Mouse (Mus musculus) neural tube, embryonic 11.5 days (tissue): ENCODE data around the gene Hivep2. TPM values are rescaled to one million over a fixed set of nuclear protein-coding genes. Genes with fewer than 3 reads are reported as not detected.

Experiments used
- ATAC-seq: fragments of 200-750 bp; cut with Nextera tagmentation; 2 replicates; pipeline ENCODE4 v1.8.0; 2017; ENCODE audit warnings: moderate number of reproducible peaks, mild to moderate bottlenecking, moderate TSS enrichment, moderate library complexity; ENCODE audit not compliant: insufficient read depth, low FRiP score, low TSS enrichment
- DNase-seq: peaks from one replicate; pipeline ENCODE4 v3.0.0-alpha.2; 2015; ENCODE audit warnings: low spot score
- H3K27ac ChIP-seq: fragments of 300-500 bp; sonication (generic); 2 replicates; pipeline ENCODE4 v1.5.1; 2014; ENCODE audit warnings: low read depth, mild to moderate bottlenecking, low read length
- H3K27me3 ChIP-seq: fragments of 300-500 bp; sonication (generic); 2 replicates; pipeline ENCODE4 v1.6.1; 2014; ENCODE audit warnings: mild to moderate bottlenecking, low read length, mixed read lengths; ENCODE audit not compliant: control insufficient read depth, insufficient read depth
- H3K36me3 ChIP-seq: fragments of 300-500 bp; sonication (generic); 2 replicates; pipeline ENCODE4 v1.6.1; 2014; ENCODE audit warnings: mild to moderate bottlenecking, low read length, moderate library complexity, mixed read lengths; ENCODE audit not compliant: control insufficient read depth, insufficient read depth
- H3K4me1 ChIP-seq: fragments of 300-500 bp; sonication (generic); 2 replicates; pipeline ENCODE4 v1.6.1; 2014; ENCODE audit warnings: low read length, mixed read lengths; ENCODE audit not compliant: control insufficient read depth, insufficient read depth
- H3K4me2 ChIP-seq: fragments of 300-500 bp; sonication (generic); 2 replicates; pipeline ENCODE4 v1.6.1; 2014; ENCODE audit warnings: low read depth, mild to moderate bottlenecking, moderate library complexity
- H3K4me3 ChIP-seq: fragments of 300-500 bp; sonication (generic); 2 replicates; pipeline ENCODE4 v1.5.1; 2014; ENCODE audit warnings: low read depth, low read length
- H3K9ac ChIP-seq: fragments of 300-500 bp; sonication (generic); 2 replicates; pipeline ENCODE4 v1.6.1; 2014; ENCODE audit warnings: mild to moderate bottlenecking, low read length
- H3K9me3 ChIP-seq: fragments of 300-500 bp; sonication (generic); 2 replicates; pipeline ENCODE4 v1.6.1; 2016; ENCODE audit warnings: low read length; ENCODE audit not compliant: control insufficient read depth
- WGBS: fragments of 180-500 bp; shearing (Covaris S2); extraction: QIAGEN DNeasy Blood & Tissue Kit; methylation state at CpG from one replicate; pipeline ENCODE4 v1.1.7; 2014; 5-methylcytosine and 5-hydroxymethylcytosine counted together
- polyA plus RNA-seq: library from polyadenylated mRNA; unstranded; fragments of >200 nt; fragmentation: Nextera tagmentation; extraction: Ambion mirVana; gene quantifications from 2 replicates; pipeline ENCODE4 v1.2.1, GENCODE M21; 2014

Gene Hivep2
- polyA plus RNA-seq, 1 experiment from 2014 or later: 7.4 TPM

GRCm38 (mm10) chr10:13997336-13997735 lies 31.5 kb downstream of the Hivep2 start:
- DNase-seq (no peak), ATAC-seq (no peak)
- Histone ChIP-seq H3K27me3 (no peaks in the 10 kb centered on the region), H3K9me3 (no peaks in the 10 kb centered on the region), H3K9ac (no peak overlapping the region), H3K27ac (no peak overlapping the region), H3K4me3 (no peak overlapping the region), H3K36me3 (no peaks in the 10 kb centered on the region), H3K4me2 (no peak overlapping the region), H3K4me1 (no peaks in the 10 kb centered on the region)
- WGBS: 81% methylated on average over 4 of the region's 4 CpGs

DNA sequence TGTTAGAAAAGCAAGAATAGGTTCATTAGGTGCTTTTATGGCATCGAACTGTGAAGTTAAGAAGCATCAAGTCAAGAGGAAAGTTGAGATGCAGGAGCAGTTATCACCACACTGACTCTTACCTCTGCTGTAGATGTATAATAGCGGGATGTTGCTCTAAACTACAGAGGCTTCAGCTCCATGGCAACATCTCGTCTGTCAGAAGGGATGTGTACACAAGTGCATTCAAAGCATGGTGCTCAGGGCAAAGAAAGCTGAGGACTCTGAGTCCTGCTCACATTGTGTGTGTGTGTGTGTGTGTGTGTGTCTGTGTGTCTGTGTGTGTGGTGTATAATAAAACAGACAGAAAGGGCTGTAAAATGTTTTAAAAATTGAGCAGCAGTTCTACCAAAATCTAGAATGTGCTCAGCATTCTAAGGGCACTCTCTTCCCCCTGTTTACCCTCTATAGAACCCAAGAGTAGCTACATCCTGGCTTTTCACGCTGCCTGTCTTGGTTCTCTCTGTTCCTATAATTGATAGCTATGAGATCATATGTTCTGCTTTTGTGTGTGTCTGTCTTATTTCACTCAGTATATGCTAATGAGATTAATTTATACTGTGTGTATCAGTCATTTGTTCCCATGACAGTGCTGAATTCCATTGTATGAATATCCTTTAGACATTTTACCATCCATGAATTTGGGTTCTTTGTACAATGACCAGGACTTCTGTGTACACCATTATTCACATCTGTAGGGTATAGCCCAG lies 39.1 kb downstream of the Hivep2 start:
- no peaks in the 10 kb centered on the region for H3K27me3 ChIP-seq
- 63% methylated on average over 4 of the region's 4 CpGs for WGBS
- ATAC-seq (peak; percentile 58), DNase-seq (no peak)
- no peak overlapping the region for H3K9ac ChIP-seq
- no peak overlapping the region for H3K27ac ChIP-seq
- H3K4me1 ChIP-seq: no peaks in the 10 kb centered on the region
- H3K4me2 ChIP-seq: no peak overlapping the region
- no peak overlapping the region for H3K4me3 ChIP-seq
- no peaks in the 10 kb centered on the region for H3K9me3 ChIP-seq
- H3K36me3 ChIP-seq: no peaks in the 10 kb centered on the region

- H3K9me3 ChIP-seq: no peaks in the 10 kb centered on the region
- no peak overlapping the region for H3K27ac ChIP-seq
- no peaks in the 10 kb centered on the region for H3K4me1 ChIP-seq
- no peak overlapping the region for H3K4me2 ChIP-seq
- no peaks in the 10 kb centered on the region for H3K36me3 ChIP-seq
- WGBS: 85% methylated on average over 2 of the region's 2 CpGs
- H3K4me3 ChIP-seq: no peak overlapping the region
- DNase-seq: no peak
- no peak for ATAC-seq
- H3K9ac ChIP-seq: no peak overlapping the region
- no peaks in the 10 kb centered on the region for H3K27me3 ChIP-seq
Observed at GRCm38 (mm10) chr10:14009721-14010120, 43.8 kb downstream of the Hivep2 start.

GRCm38 (mm10) chr10:14016287-14016970 lies 50.6 kb downstream of the Hivep2 start:
- no peak overlapping the region for H3K4me2 ChIP-seq
- H3K4me3 ChIP-seq: no peak overlapping the region
- no peaks in the 10 kb centered on the region for H3K27me3 ChIP-seq
- WGBS: 58% methylated on average over 13 of the region's 13 CpGs
- H3K36me3 ChIP-seq: no peaks in the 10 kb centered on the region
- no peak overlapping the region for H3K27ac ChIP-seq
- DNase-seq (no peak), ATAC-seq (no peak)
- H3K4me1 ChIP-seq: 0 out of 2 replicates have a peak, but pooled peaks cover 2% of the 10 kb centered on the region
- H3K9me3 ChIP-seq: no peaks in the 10 kb centered on the region
- H3K9ac ChIP-seq: no peak overlapping the region

DNA sequence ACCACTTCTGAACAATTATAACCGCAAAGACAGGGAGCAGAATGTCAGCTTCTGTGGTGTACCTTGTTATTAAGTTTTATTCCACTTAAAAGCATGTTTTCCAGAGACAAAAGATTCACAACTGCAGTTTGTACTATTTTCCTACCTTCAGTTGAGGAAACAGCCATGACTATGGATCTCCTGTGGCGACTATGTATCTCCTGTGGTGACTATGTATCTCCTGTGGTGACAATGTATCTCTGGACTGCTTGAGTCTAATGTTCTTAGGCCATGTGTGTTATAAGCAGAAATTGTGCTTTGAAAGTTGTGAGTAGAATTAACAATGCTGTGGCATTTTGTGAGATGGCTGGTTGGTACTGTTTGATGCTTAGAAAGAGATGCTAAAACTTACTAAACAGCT lies 51.5 kb downstream of the Hivep2 start:
- no peaks in the 10 kb centered on the region for H3K9me3 ChIP-seq
- H3K9ac ChIP-seq: no peak overlapping the region
- DNase-seq (no peak), ATAC-seq (no peak)
- WGBS: 57% methylated on average over 2 of the region's 2 CpGs
- H3K4me3 ChIP-seq: no peak overlapping the region
- no peaks in the 10 kb centered on the region for H3K27me3 ChIP-seq
- H3K4me1 ChIP-seq: 0 out of 2 replicates have a peak, but pooled peaks cover 2% of the 10 kb centered on the region
- no peak overlapping the region for H3K4me2 ChIP-seq
- H3K27ac ChIP-seq: no peak overlapping the region
- no peaks in the 10 kb centered on the region for H3K36me3 ChIP-seq

DNA sequence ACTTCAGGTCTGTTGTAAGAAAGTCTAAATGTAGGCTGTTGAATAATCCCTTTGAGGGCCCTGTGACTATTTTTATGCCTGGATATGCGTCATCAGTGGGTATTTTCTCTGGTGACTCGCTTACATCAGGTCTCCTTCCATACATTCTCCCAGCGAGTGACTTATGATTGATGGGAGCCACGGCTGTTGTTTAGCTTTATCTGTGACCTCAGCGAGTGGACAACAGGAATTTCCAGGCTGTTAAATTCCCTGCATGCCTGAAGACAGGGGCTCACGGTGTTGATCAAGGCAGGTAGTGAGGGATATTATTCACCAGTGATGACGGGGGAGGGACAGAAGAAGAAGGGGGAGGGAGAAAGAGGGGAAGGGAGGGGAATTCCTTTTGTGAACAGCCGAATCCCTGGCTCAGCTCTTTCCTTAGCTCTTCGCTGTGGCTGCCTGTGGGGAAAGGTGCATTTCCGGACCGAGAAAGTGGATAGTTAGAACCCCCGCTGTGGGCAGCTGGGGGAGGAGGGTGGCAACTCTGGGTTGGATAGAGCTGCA lies 52.0 kb downstream of the Hivep2 start:
- 0 out of 2 replicates have a peak overlapping the region, but pooled peaks have one; percentile 23 for H3K9ac ChIP-seq
- H3K9me3 ChIP-seq: no peaks in the 10 kb centered on the region
- ATAC-seq (no peak), DNase-seq (peak; percentile 48)
- H3K4me1 ChIP-seq: 0 out of 2 replicates have a peak, but pooled peaks cover 2% of the 10 kb centered on the region
- H3K36me3 ChIP-seq: no peaks in the 10 kb centered on the region
- peak overlapping the region; percentile 29 for H3K4me2 ChIP-seq
- no peak overlapping the region; the same call in 1 of the 2 replicates for H3K27ac ChIP-seq
- H3K27me3 ChIP-seq: no peaks in the 10 kb centered on the region
- 0 out of 2 replicates have a peak overlapping the region, but pooled peaks have one; percentile 6 for H3K4me3 ChIP-seq
- WGBS: 4% methylated on average over 12 of the region's 12 CpGs

DNA sequence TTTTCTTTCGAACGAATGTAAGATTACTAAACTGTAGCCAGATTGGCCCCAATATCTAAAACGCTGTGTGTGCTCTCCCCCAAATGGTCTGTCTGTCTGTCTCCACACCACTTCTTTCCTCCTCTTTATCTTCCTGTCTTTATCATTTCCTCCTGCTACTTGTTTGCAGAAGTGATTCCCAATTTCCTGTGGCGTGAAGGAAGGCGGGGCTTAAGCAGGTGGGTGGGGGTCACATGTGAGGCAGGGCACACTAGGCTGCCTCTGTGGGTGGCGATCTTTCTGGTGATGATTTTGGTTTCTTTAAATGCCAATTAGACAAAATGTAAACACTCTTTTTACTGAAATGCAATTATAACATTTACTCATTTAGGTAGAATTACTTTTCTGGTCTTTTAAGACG lies 52.8 kb downstream of the Hivep2 start:
- Histone ChIP-seq H3K27me3 (no peaks in the 10 kb centered on the region), H3K9ac (no peak overlapping the region), H3K36me3 (no peaks in the 10 kb centered on the region), H3K4me3 (no peak overlapping the region), H3K4me1 (0 out of 2 replicates have a peak, but pooled peaks cover 2% of the 10 kb centered on the region), H3K9me3 (no peaks in the 10 kb centered on the region), H3K4me2 (no peak overlapping the region), H3K27ac (no peak overlapping the region)
- ATAC-seq (no peak), DNase-seq (no peak)
- WGBS: 36% methylated on average over 7 of the region's 7 CpGs

DNA sequence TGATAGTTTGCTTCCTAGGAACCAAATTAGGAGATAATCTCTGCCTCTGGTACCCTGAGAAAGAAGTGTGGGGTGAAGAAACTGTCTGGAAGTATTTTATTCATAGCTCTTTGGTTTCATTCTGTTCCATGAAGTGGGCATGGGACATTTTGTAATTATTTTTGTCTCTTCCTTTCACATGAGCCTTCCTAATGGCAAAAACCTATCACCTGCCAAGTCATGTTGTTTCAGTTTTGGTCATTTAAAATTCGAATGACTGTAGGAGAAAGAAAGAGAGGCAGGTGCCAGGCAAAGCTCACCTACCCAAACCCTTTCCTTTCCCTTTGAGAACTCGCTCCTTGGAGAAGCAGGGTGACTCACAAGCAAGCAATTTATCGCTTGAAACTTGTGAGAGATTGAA lies 53.3 kb downstream of the Hivep2 start:
- DNase-seq: no peak
- H3K27ac ChIP-seq: no peak overlapping the region
- no peak overlapping the region for H3K4me3 ChIP-seq
- H3K9ac ChIP-seq: no peak overlapping the region
- no peaks in the 10 kb centered on the region for H3K27me3 ChIP-seq
- 69% methylated on average over 3 of the region's 3 CpGs for WGBS
- 0 out of 2 replicates have a peak, but pooled peaks cover 2% of the 10 kb centered on the region for H3K4me1 ChIP-seq
- no peak overlapping the region for H3K4me2 ChIP-seq
- H3K9me3 ChIP-seq: no peaks in the 10 kb centered on the region
- ATAC-seq: no peak
- no peaks in the 10 kb centered on the region for H3K36me3 ChIP-seq
